8 mouse cellular contexts compared by ENCODE assay signal in genomic region chr5:135263866-135264503, GRCm38 (mm10). TPM values are rescaled to one million over a fixed set of nuclear protein-coding genes. Genes with fewer than 3 reads are reported as not detected.
DNase-seq lines count a peak whose midpoint lies in the region; ATAC-seq and TF ChIP-seq lines count a peak whose summit lies in the region.

No protein-coding gene starts in this region.

- peaks cover 28% of the 10 kb centered on the region for H3K4me1 ChIP-seq in forebrain, embryonic 12.5 days
- H3K4me1 ChIP-seq in lung, postnatal 0 days (ENCODE audit: insufficient read depth, low read depth, low read length): peaks cover 4% of the 10 kb centered on the region; the same call in 1 of the 2 replicates

- peak overlapping the region; percentile 28; the same call in 1 of the 2 replicates for H3K27ac ChIP-seq in gastrocnemius, adult 2 months
- peak overlapping the region; percentile 69 for H3K27ac ChIP-seq in forebrain, embryonic 12.5 days
- H3K27ac ChIP-seq in lung, postnatal 0 days (ENCODE audit: low read length): peak overlapping the region; percentile 68

- intact Hi-C loops in gastrocnemius, adult 2 months (cut with DNase I): no loop called here
- intact Hi-C loops in heart, postnatal 36 days (cut with DNase I): no loop called here

- WGBS in forebrain, embryonic 12.5 days: 14% methylated on average over 17 of the region's 17 CpGs
- 10% methylated on average over 17 of the region's 17 CpGs for WGBS in lung, postnatal 0 days

- no peaks in the 10 kb centered on the region for H3K9me3 ChIP-seq in forebrain, embryonic 12.5 days
- H3K9me3 ChIP-seq in lung, postnatal 0 days (ENCODE audit: low read length): no peaks in the 10 kb centered on the region

- no peaks in the 10 kb centered on the region for H3K27me3 ChIP-seq in forebrain, embryonic 12.5 days
- no peaks in the 10 kb centered on the region for H3K27me3 ChIP-seq in lung, postnatal 0 days (replicated peaks; ENCODE audit: insufficient read depth, low read length)

- no peaks in the 10 kb centered on the region for H3K36me3 ChIP-seq in forebrain, embryonic 12.5 days (replicated peaks)
- no peaks in the 10 kb centered on the region for H3K36me3 ChIP-seq in lung, postnatal 0 days (ENCODE audit: insufficient read depth, low read length)

- TF ChIP-seq CTCF in gastrocnemius, adult 2 months (IDR thresholded peaks at IDR 0.05): no peak
- no peak for TF ChIP-seq CTCF in lung, postnatal 0 days (IDR thresholded peaks at IDR 0.05)

- DNase-seq in gastrocnemius, adult 2 months: no peak
- no peak for DNase-seq in gastrocnemius, adult 8-10 months (ENCODE audit: low spot score in 2 of 2)
- peak; percentile 48 to 51 for DNase-seq in heart, postnatal 36 days
- DNase-seq in kidney, postnatal 4 days: peak; percentile 57 to 68
- peak; percentile 55 for DNase-seq in lung, postnatal 0 days (ENCODE audit: low spot score)
- peak; percentile 46 for DNase-seq in right cerebral cortex, postnatal 14 days
- no peak for DNase-seq in spleen, postnatal 14 days (ENCODE audit: low spot score in 2 of 2)

- peak overlapping the region; percentile 34 for H3K4me3 ChIP-seq in gastrocnemius, adult 2 months
- H3K4me3 ChIP-seq in forebrain, embryonic 12.5 days (replicated peaks): no peak overlapping the region
- 0 out of 2 replicates have a peak overlapping the region, but pooled peaks have one; percentile 2 for H3K4me3 ChIP-seq in lung, postnatal 0 days (ENCODE audit: low read depth, low read length)

- no peak for TF ChIP-seq EP300 in lung, postnatal 0 days (IDR thresholded peaks at IDR 0.05)

- peak; percentile 70 for ATAC-seq in forebrain, embryonic 12.5 days (ENCODE audit: low FRiP score)
- ATAC-seq in lung, postnatal 0 days: peak; percentile 92

- H3K9ac ChIP-seq in forebrain, embryonic 12.5 days: peak overlapping the region; percentile 25; the same call in 1 of the 2 replicates
- 0 out of 2 replicates have a peak overlapping the region, but pooled peaks have one; percentile 36 for H3K9ac ChIP-seq in lung, postnatal 0 days (replicated peaks; ENCODE audit: low read depth)

- peak overlapping the region; percentile 16 for H3K4me2 ChIP-seq in forebrain, embryonic 12.5 days
- peak overlapping the region; percentile 44 for H3K4me2 ChIP-seq in lung, postnatal 0 days (replicated peaks; ENCODE audit: low read depth, low read length)

RNA-seq across cellular contexts. Expression of gene Fzd9, which starts 13.0 kb away (rescaled TPM):
- 10 to 100 TPM; 23.1 to 52.1 TPM for total RNA-seq in gastrocnemius, adult 2 months (2021)
- 10 to 100 TPM; 22.0 to 44.3 (median 33.9) TPM for total RNA-seq in gastrocnemius, adult 8-10 months (2022)
- 23.1 and 27.7 TPM in 2 replicates for polyA plus RNA-seq in forebrain, embryonic 12.5 days (2016; fragmentation: Nextera tagmentation; extraction: Ambion mirVana)
- total RNA-seq in heart, postnatal 36 days (2021): under 1 TPM; 0.73 to 0.75 TPM
- polyA plus RNA-seq in lung, postnatal 0 days (2015; fragmentation: Nextera tagmentation; extraction: Ambion mirVana): 0.19 and 0.33 TPM in 2 replicates

Comparison
In these comparisons a context has a peak if more than half of its experiments do, and no peak if none do; other contexts are left out.
1. DNase-seq: peak in heart, postnatal 36 days (2 of 2), kidney, postnatal 4 days (2 of 2), lung, postnatal 0 days (single experiment) and right cerebral cortex, postnatal 14 days (single experiment); none in gastrocnemius, adult 2 months (single experiment), gastrocnemius, adult 8-10 months (0 of 2) and spleen, postnatal 14 days (0 of 2).
2. RNA of gene Fzd9, which starts 13.0 kb away (total RNA-seq): 23.1 to 52.1 TPM in gastrocnemius, adult 2 months and 22.0 to 44.3 TPM in gastrocnemius, adult 8-10 months; 0.73 to 0.75 TPM in heart, postnatal 36 days; every median in the first group is over 10 times any median in the second.
3. Peak in every context shown above with its lines, with median percentiles within 50 percentile points of each other: H3K27ac ChIP-seq.